Mouse (Mus musculus): ENCODE data around the gene Rccd1. TPM values are rescaled to one million over a fixed set of nuclear protein-coding genes. Genes with fewer than 3 reads are reported as not detected.

Gene Rccd1
- polyA plus RNA-seq, 1 experiment from 2014 or later = 20.2 TPM

DNA sequence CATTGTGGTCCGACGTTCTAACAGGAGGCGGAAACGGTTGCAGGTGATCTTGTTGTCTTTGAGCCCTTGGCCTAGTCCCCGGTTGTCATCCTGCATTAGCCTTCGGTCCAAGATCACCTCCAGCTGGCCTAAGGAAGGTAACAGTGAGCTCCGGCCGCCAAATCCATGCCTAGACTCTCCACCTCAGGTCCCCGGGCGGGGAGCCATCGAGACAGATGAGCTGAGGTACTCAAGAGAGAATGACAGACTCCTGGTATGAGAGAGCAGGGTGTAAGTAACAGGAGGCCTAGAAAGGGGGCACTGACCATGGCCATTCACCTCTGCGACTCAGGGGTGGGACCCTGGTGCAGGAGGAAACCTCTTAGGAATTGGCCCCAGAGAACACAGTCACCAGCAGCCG lies 32.1 kb upstream of the Rccd1 start:
- Histone ChIP-seq H3K4me1 (replicated peaks; ENCODE audit: control insufficient read depth, insufficient read depth, low read length) (peaks cover 5% of the 10 kb centered on the region; the same call in 1 of the 2 replicates), H3K36me3 (ENCODE audit: control insufficient read depth, insufficient read depth, low read length) (peaks cover 4% of the 10 kb centered on the region; the same call in 1 of the 2 replicates), H3K4me3 (ENCODE audit: low read depth, low read length) (no peak overlapping the region), H3K4me2 (ENCODE audit: low read depth, low read length, severe bottlenecking) (no peak overlapping the region), H3K9me3 (ENCODE audit: control insufficient read depth, low read length) (no peaks in the 10 kb centered on the region), H3K9ac (ENCODE audit: low read length) (no peak overlapping the region), H3K27ac (ENCODE audit: low read depth, low read length) (no peak overlapping the region; the same call in 1 of the 2 replicates), H3K27me3 (ENCODE audit: control insufficient read depth, insufficient read depth, low read length) (no peaks in the 10 kb centered on the region)
- DNase-seq (ENCODE audit: low spot score) (no peak), ATAC-seq (replicated peaks; ENCODE audit: low FRiP score) (no peak)
- WGBS = 88% methylated on average over 13 of the region's 13 CpGs

- H3K27me3 ChIP-seq (ENCODE audit: control insufficient read depth, insufficient read depth, low read length) = no peaks in the 10 kb centered on the region
- WGBS = 94% methylated on average over 8 of the region's 8 CpGs
- no peak overlapping the region for H3K4me2 ChIP-seq (ENCODE audit: low read depth, low read length, severe bottlenecking)
- H3K4me3 ChIP-seq (ENCODE audit: low read depth, low read length) = no peak overlapping the region
- H3K9ac ChIP-seq (ENCODE audit: low read length) = no peak overlapping the region
- peaks cover 4% of the 10 kb centered on the region; the same call in 1 of the 2 replicates for H3K36me3 ChIP-seq (ENCODE audit: control insufficient read depth, insufficient read depth, low read length)
- no peaks in the 10 kb centered on the region for H3K9me3 ChIP-seq (ENCODE audit: control insufficient read depth, low read length)
- ATAC-seq (replicated peaks; ENCODE audit: low FRiP score) = no peak
- no peak for DNase-seq (ENCODE audit: low spot score)
- H3K27ac ChIP-seq (ENCODE audit: low read depth, low read length) = no peak overlapping the region
- peaks cover 5% of the 10 kb centered on the region; the same call in 1 of the 2 replicates for H3K4me1 ChIP-seq (replicated peaks; ENCODE audit: control insufficient read depth, insufficient read depth, low read length)
Observed at GRCm38 (mm10) chr7:80352920-80353319, 28.7 kb upstream of the Rccd1 start.

GRCm38 (mm10) chr7:80350808-80351207 lies 26.6 kb upstream of the Rccd1 start:
- H3K4me2 ChIP-seq (ENCODE audit: low read depth, low read length, severe bottlenecking) = no peak overlapping the region
- no peaks in the 10 kb centered on the region for H3K9me3 ChIP-seq (ENCODE audit: control insufficient read depth, low read length)
- H3K27ac ChIP-seq (ENCODE audit: low read depth, low read length) = no peak overlapping the region
- no peak overlapping the region for H3K4me3 ChIP-seq (ENCODE audit: low read depth, low read length)
- WGBS = 79% methylated on average over 2 of the region's 2 CpGs
- no peak for ATAC-seq (replicated peaks; ENCODE audit: low FRiP score)
- no peak overlapping the region for H3K9ac ChIP-seq (ENCODE audit: low read length)
- no peak for DNase-seq (ENCODE audit: low spot score)
- no peaks in the 10 kb centered on the region for H3K4me1 ChIP-seq (replicated peaks; ENCODE audit: control insufficient read depth, insufficient read depth, low read length)
- peaks cover 4% of the 10 kb centered on the region; the same call in 1 of the 2 replicates for H3K36me3 ChIP-seq (ENCODE audit: control insufficient read depth, insufficient read depth, low read length)
- H3K27me3 ChIP-seq (ENCODE audit: control insufficient read depth, insufficient read depth, low read length) = no peaks in the 10 kb centered on the region

GRCm38 (mm10) chr7:80347670-80348586 lies 23.7 kb upstream of the Rccd1 start:
- Histone ChIP-seq H3K9me3 (ENCODE audit: control insufficient read depth, low read length) (no peaks in the 10 kb centered on the region), H3K4me1 (replicated peaks; ENCODE audit: control insufficient read depth, insufficient read depth, low read length) (peaks cover 5% of the 10 kb centered on the region; the same call in 1 of the 2 replicates), H3K9ac (ENCODE audit: low read length) (no peak overlapping the region), H3K27me3 (ENCODE audit: control insufficient read depth, insufficient read depth, low read length) (no peaks in the 10 kb centered on the region), H3K36me3 (ENCODE audit: control insufficient read depth, insufficient read depth, low read length) (peaks cover 3% of the 10 kb centered on the region; the same call in 1 of the 2 replicates), H3K4me3 (ENCODE audit: low read depth, low read length) (no peak overlapping the region), H3K4me2 (ENCODE audit: low read depth, low read length, severe bottlenecking) (no peak overlapping the region), H3K27ac (ENCODE audit: low read depth, low read length) (no peak overlapping the region)
- no peak for ATAC-seq (replicated peaks; ENCODE audit: low FRiP score)
- 73% methylated on average over 13 of the region's 13 CpGs for WGBS
- DNase-seq (ENCODE audit: low spot score) = no peak

- H3K4me3 ChIP-seq (ENCODE audit: low read depth, low read length) = no peak overlapping the region
- no peak overlapping the region for H3K4me2 ChIP-seq (ENCODE audit: low read depth, low read length, severe bottlenecking)
- H3K9ac ChIP-seq (ENCODE audit: low read length) = no peak overlapping the region
- H3K4me1 ChIP-seq (replicated peaks; ENCODE audit: control insufficient read depth, insufficient read depth, low read length) = peaks cover 8% of the 10 kb centered on the region; the same call in 1 of the 2 replicates
- ATAC-seq (replicated peaks; ENCODE audit: low FRiP score) = no peak
- WGBS = 93% methylated on average over 5 of the region's 5 CpGs
- no peak overlapping the region for H3K27ac ChIP-seq (ENCODE audit: low read depth, low read length)
- no peaks in the 10 kb centered on the region for H3K9me3 ChIP-seq (ENCODE audit: control insufficient read depth, low read length)
- no peaks in the 10 kb centered on the region; the same call in 1 of the 2 replicates for H3K36me3 ChIP-seq (ENCODE audit: control insufficient read depth, insufficient read depth, low read length)
- DNase-seq (ENCODE audit: low spot score) = no peak
- H3K27me3 ChIP-seq (ENCODE audit: control insufficient read depth, insufficient read depth, low read length) = no peaks in the 10 kb centered on the region
Observed at GRCm38 (mm10) chr7:80346830-80347229, 22.6 kb upstream of the Rccd1 start.

- peaks cover 10% of the 10 kb centered on the region; the same call in 1 of the 2 replicates for H3K4me1 ChIP-seq (replicated peaks; ENCODE audit: control insufficient read depth, insufficient read depth, low read length)
- WGBS = 93% methylated on average over 9 of the region's 9 CpGs
- no peaks in the 10 kb centered on the region for H3K27me3 ChIP-seq (ENCODE audit: control insufficient read depth, insufficient read depth, low read length)
- H3K9me3 ChIP-seq (ENCODE audit: control insufficient read depth, low read length) = no peaks in the 10 kb centered on the region
- no peak overlapping the region for H3K4me3 ChIP-seq (ENCODE audit: low read depth, low read length)
- ATAC-seq (replicated peaks; ENCODE audit: low FRiP score) (no peak), DNase-seq (ENCODE audit: low spot score) (no peak)
- no peak overlapping the region for H3K9ac ChIP-seq (ENCODE audit: low read length)
- no peak overlapping the region for H3K4me2 ChIP-seq (ENCODE audit: low read depth, low read length, severe bottlenecking)
- no peak overlapping the region for H3K27ac ChIP-seq (ENCODE audit: low read depth, low read length)
- H3K36me3 ChIP-seq (ENCODE audit: control insufficient read depth, insufficient read depth, low read length) = no peaks in the 10 kb centered on the region; the same call in 1 of the 2 replicates
Observed at GRCm38 (mm10) chr7:80346173-80346572, 21.9 kb upstream of the Rccd1 start.

GRCm38 (mm10) chr7:80343270-80344018 lies 19.2 kb upstream of the Rccd1 start:
- H3K4me2 ChIP-seq (ENCODE audit: low read depth, low read length, severe bottlenecking) = peak overlapping the region; percentile 81
- no peak for ATAC-seq (replicated peaks; ENCODE audit: low FRiP score)

DNA sequence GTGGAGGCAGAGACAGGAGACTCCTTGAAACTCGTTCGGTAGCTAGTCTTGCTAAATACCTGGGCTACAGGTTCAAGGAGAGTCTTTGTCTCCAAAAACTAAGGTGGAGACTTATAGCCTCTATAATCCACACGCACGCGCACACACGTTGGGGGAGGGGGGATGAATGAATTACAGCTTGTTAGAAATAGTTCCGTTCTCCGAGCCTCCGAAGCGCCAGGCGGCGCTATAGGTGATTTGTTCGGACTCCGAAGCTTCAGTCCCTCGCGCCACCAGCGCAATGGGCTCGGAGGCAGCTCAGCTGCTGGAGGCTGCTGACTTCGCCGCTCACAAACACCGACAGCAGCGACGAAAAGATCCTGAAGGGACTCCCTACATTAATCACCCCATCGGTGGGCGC lies 18.6 kb upstream of the Rccd1 start, which contains the start of gene Hddc3:
Gene Hddc3 (plus strand): TSS at position 247 of the 400 bp plus-strand sequence.
- Histone ChIP-seq H3K4me1 (replicated peaks; ENCODE audit: control insufficient read depth, insufficient read depth, low read length) (peaks cover 18% of the 10 kb centered on the region), H3K27me3 (ENCODE audit: control insufficient read depth, insufficient read depth, low read length) (no peaks in the 10 kb centered on the region), H3K27ac (ENCODE audit: low read depth, low read length) (no peak within 1 kb of the TSS), H3K9ac (ENCODE audit: low read length) (peak within 1 kb of the TSS; percentile 87), H3K36me3 (ENCODE audit: control insufficient read depth, insufficient read depth, low read length) (no peaks in the 10 kb centered on the region), H3K4me3 (ENCODE audit: low read depth, low read length) (peak within 1 kb of the TSS; percentile 51), H3K4me2 (ENCODE audit: low read depth, low read length, severe bottlenecking) (peak within 1 kb of the TSS; percentile 81), H3K9me3 (ENCODE audit: control insufficient read depth, low read length) (no peaks in the 10 kb centered on the region)
- DNase-seq (ENCODE audit: low spot score) (peak; percentile 96), ATAC-seq (replicated peaks; ENCODE audit: low FRiP score) (peak; percentile 51)
- WGBS = 2% methylated on average over 25 of the region's 25 CpGs

More at GRCm38 (mm10) chr7:80343270-80344018, 19.2 kb upstream of the Rccd1 start:
- peak overlapping the region; percentile 87 for H3K9ac ChIP-seq (ENCODE audit: low read length)
- H3K27ac ChIP-seq (ENCODE audit: low read depth, low read length) = no peak overlapping the region
- no peaks in the 10 kb centered on the region for H3K27me3 ChIP-seq (ENCODE audit: control insufficient read depth, insufficient read depth, low read length)
- no peaks in the 10 kb centered on the region for H3K9me3 ChIP-seq (ENCODE audit: control insufficient read depth, low read length)
- no peaks in the 10 kb centered on the region for H3K36me3 ChIP-seq (ENCODE audit: control insufficient read depth, insufficient read depth, low read length)
- peak; percentile 52 for DNase-seq (ENCODE audit: low spot score)
- H3K4me3 ChIP-seq (ENCODE audit: low read depth, low read length) = peak overlapping the region; percentile 51
- H3K4me1 ChIP-seq (replicated peaks; ENCODE audit: control insufficient read depth, insufficient read depth, low read length) = peaks cover 18% of the 10 kb centered on the region
- 24% methylated on average over 19 of the region's 19 CpGs for WGBS

Measured in forebrain, embryonic 11.5 days (tissue).